Mouse (Mus musculus) midbrain, embryonic 14.5 days (tissue): Measurements from ENCODE around the gene Rassf5. TPM values are rescaled to one million over a fixed set of nuclear protein-coding genes. Genes with fewer than 3 reads are reported as not detected.

ENCODE experiments used
- ATAC-seq: fragments of 200-750 bp; cut with Nextera tagmentation; 2 replicates; pipeline ENCODE4 v1.8.0; 2017; ENCODE audit warnings: moderate number of reproducible peaks, moderate library complexity; ENCODE audit not compliant: low FRiP score, low TSS enrichment
- DNase-seq: peaks from one replicate; pipeline ENCODE4 v3.0.0-alpha.2; 2015
- H3K27ac ChIP-seq: fragments of 300-500 bp; sonication (generic); replicated peaks from 2 replicates; pipeline ENCODE4 v1.5.1; 2014; ENCODE audit warnings: mild to moderate bottlenecking, low read depth, low read length, moderate library complexity
- H3K27me3 ChIP-seq: fragments of 300-500 bp; sonication (generic); 2 replicates; pipeline ENCODE4 v1.6.1; 2014; ENCODE audit warnings: low read length, control low read depth, mixed read lengths; ENCODE audit not compliant: control insufficient read depth, insufficient read depth
- H3K36me3 ChIP-seq: fragments of 300-500 bp; sonication (generic); 2 replicates; pipeline ENCODE4 v1.6.1; 2014; ENCODE audit warnings: low read length, control low read depth; ENCODE audit not compliant: control insufficient read depth, insufficient read depth
- H3K4me1 ChIP-seq: fragments of 300-500 bp; sonication (generic); 2 replicates; pipeline ENCODE4 v1.6.1; 2014; ENCODE audit warnings: mild to moderate bottlenecking, antibody characterized with exemption, low read length, control low read depth; ENCODE audit not compliant: control insufficient read depth, insufficient read depth
- H3K4me2 ChIP-seq: fragments of 300-500 bp; sonication (generic); 2 replicates; pipeline ENCODE4 v1.6.1; 2014; ENCODE audit warnings: mild to moderate bottlenecking, low read length, moderate library complexity
- H3K4me3 ChIP-seq: fragments of 300-500 bp; sonication (generic); replicated peaks from 2 replicates; pipeline ENCODE4 v1.5.1; 2014; ENCODE audit warnings: low read depth, low read length
- H3K9ac ChIP-seq: fragments of 300-500 bp; sonication (generic); replicated peaks from 2 replicates; pipeline ENCODE4 v1.6.1; 2014; ENCODE audit warnings: mild to moderate bottlenecking, low read length, moderate library complexity
- H3K9me3 ChIP-seq: fragments of 300-500 bp; sonication (generic); 2 replicates; pipeline ENCODE4 v1.6.1; 2016; ENCODE audit warnings: low read length, control low read depth, mixed read lengths; ENCODE audit not compliant: control insufficient read depth
- WGBS: fragments of 180-500 bp; shearing (Covaris S2); extraction: QIAGEN DNeasy Blood & Tissue Kit; methylation state at CpG from one replicate; pipeline ENCODE4 v1.1.7; 2014; 5-methylcytosine and 5-hydroxymethylcytosine counted together
- polyA plus RNA-seq: library from polyadenylated mRNA; unstranded; fragments of >200 nt; fragmentation: Nextera tagmentation; extraction: Ambion mirVana; gene quantifications from 2 replicates; pipeline ENCODE4 v1.2.1, GENCODE M21; 2014

Rassf5 gene
- polyA plus RNA-seq, 1 experiment from 2014 or later, result 3.0 TPM

- WGBS, result under 1% methylated on average over 31 of the region's 36 CpGs
Measured at GRCm38 (mm10) chr1:131137717-131138118, 107.3 kb downstream of the Rassf5 start.

GRCm38 (mm10) chr1:131137111-131137510, 107.9 kb downstream of the Rassf5 start:
- Histone ChIP-seq H3K4me2 (peak overlapping the region; percentile 85), H3K9me3 (no peaks in the 10 kb centered on the region), H3K27ac (peak overlapping the region; percentile 20; the same call in 1 of the 2 replicates), H3K36me3 (no peaks in the 10 kb centered on the region), H3K4me3 (peak overlapping the region; percentile 80), H3K4me1 (peaks cover 34% of the 10 kb centered on the region), H3K27me3 (no peaks in the 10 kb centered on the region), H3K9ac (peak overlapping the region; percentile 74)
- DNase-seq (peak; percentile 61), ATAC-seq (no peak)
- 2% methylated on average over 5 of the region's 5 CpGs for WGBS

More at GRCm38 (mm10) chr1:131137717-131138118, 107.3 kb downstream of the Rassf5 start:
- Histone ChIP-seq H3K4me1 (peaks cover 34% of the 10 kb centered on the region), H3K9me3 (no peaks in the 10 kb centered on the region), H3K9ac (peak overlapping the region; percentile 74), H3K36me3 (no peaks in the 10 kb centered on the region), H3K27me3 (no peaks in the 10 kb centered on the region), H3K4me3 (peak overlapping the region; percentile 80), H3K27ac (peak overlapping the region; percentile 93), H3K4me2 (peak overlapping the region; percentile 85)
- DNase-seq (no peak), ATAC-seq (peak; percentile 89)

- WGBS, result 85% methylated on average over 10 of the region's 10 CpGs
- H3K4me3 ChIP-seq, result peak overlapping the region; percentile 80; the same call in 1 of the 2 replicates
- ATAC-seq, result no peak
- peak overlapping the region; percentile 29; the same call in 1 of the 2 replicates for H3K9ac ChIP-seq
- no peaks in the 10 kb centered on the region for H3K9me3 ChIP-seq
- H3K27ac ChIP-seq, result no peak overlapping the region
- peak overlapping the region; percentile 85 for H3K4me2 ChIP-seq
- no peak for DNase-seq
- no peaks in the 10 kb centered on the region for H3K27me3 ChIP-seq
- no peaks in the 10 kb centered on the region for H3K36me3 ChIP-seq
- H3K4me1 ChIP-seq, result peaks cover 34% of the 10 kb centered on the region
Measured at GRCm38 (mm10) chr1:131135960-131136629, 109.0 kb downstream of the Rassf5 start.

GRCm38 (mm10) chr1:131134942-131135522, 110.0 kb downstream of the Rassf5 start:
- Histone ChIP-seq H3K4me3 (no peak overlapping the region), H3K9ac (no peak overlapping the region; the same call in 1 of the 2 replicates), H3K4me2 (peak overlapping the region; percentile 85), H3K27me3 (no peaks in the 10 kb centered on the region), H3K4me1 (peaks cover 34% of the 10 kb centered on the region), H3K36me3 (peaks cover 6% of the 10 kb centered on the region), H3K9me3 (no peaks in the 10 kb centered on the region), H3K27ac (no peak overlapping the region)
- ATAC-seq, result no peak
- 41% methylated on average over 8 of the region's 8 CpGs for WGBS
- no peak for DNase-seq

- H3K4me3 ChIP-seq, result no peak overlapping the region
- no peaks in the 10 kb centered on the region for H3K9me3 ChIP-seq
- peaks cover 34% of the 10 kb centered on the region for H3K4me1 ChIP-seq
- ATAC-seq (no peak), DNase-seq (peak; percentile 75)
- H3K27me3 ChIP-seq, result no peaks in the 10 kb centered on the region
- 20% methylated on average over 6 of the region's 6 CpGs for WGBS
- no peak overlapping the region; the same call in 1 of the 2 replicates for H3K9ac ChIP-seq
- peaks cover 14% of the 10 kb centered on the region for H3K36me3 ChIP-seq
- peak overlapping the region; percentile 37 for H3K27ac ChIP-seq
- H3K4me2 ChIP-seq, result peak overlapping the region; percentile 85
Measured at GRCm38 (mm10) chr1:131134231-131134630, 110.8 kb downstream of the Rassf5 start.

Other genes starting within 250 kb of the Rassf5 start
- not detected in 2 replicates for gene Il10, start 225.4 kb downstream of the Rassf5 start, polyA plus RNA-seq
- gene Mapkapk2, start 147.4 kb downstream of the Rassf5 start, polyA plus RNA-seq, result 25.0 and 35.0 TPM in 2 replicates
- 14.8 and 18.7 TPM in 2 replicates for gene Dyrk3, start 106.9 kb downstream of the Rassf5 start, polyA plus RNA-seq
- gene Eif2d, start 92.1 kb downstream of the Rassf5 start, polyA plus RNA-seq, result 47.3 and 54.8 TPM in 2 replicates
- gene Ikbke, start 34.3 kb upstream of the Rassf5 start, polyA plus RNA-seq, result 0.22 and 0.87 TPM in 2 replicates